Mouse (Mus musculus) liver, postnatal 0 days (tissue): Measurements from ENCODE around the gene Tmigd1.
"Not testable (repeated sequence)": the region's sequence is repeated elsewhere in the genome, so short reads cannot be mapped to it uniquely, and the experiment has no call there.

ENCODE experiments used
- CTCF ChIP-seq: sonication (generic); IDR thresholded peaks from 2 replicates; pipeline ENCODE4 v1.5.1; 2016; ENCODE audit warnings: antibody characterized with exemption, low read depth
- EP300 ChIP-seq: IDR thresholded peaks from 2 replicates; pipeline ENCODE4 v1.6.1; 2016; ENCODE audit warnings: antibody characterized with exemption, low read depth, mild to moderate bottlenecking

DNA sequence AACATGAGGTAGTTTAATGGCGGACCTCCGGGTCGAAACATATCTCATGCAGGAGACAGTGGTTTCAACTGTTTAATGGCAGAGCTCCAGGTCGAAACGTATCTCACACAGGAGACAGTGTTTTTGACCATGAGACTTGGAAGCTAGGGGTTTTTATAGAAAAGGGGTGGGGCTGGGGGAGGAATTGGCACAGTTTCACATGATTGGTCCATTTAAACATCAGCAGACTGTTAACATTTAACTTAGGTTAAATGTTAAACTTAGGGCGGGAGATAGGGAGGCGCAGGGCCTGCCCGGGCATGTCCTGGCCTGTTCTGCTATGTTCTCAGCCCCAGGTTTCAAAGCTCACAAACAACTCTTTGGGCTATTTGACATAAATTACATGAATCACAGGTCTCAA, 26.6 kb downstream of the Tmigd1 start:
- not testable (repeated sequence) for TF ChIP-seq CTCF, EP300
